Mouse (Mus musculus) CH12.LX (cell line): ENCODE data around the gene Shisa8. TPM values are rescaled to one million over a fixed set of nuclear protein-coding genes. Genes with fewer than 3 reads are reported as not detected.

Experiments
- DNase-seq: peaks from one replicate; pipeline ENCODE4 v3.0.0-alpha.2; 2013; ENCODE audit errors: extremely low read depth
- H3K27ac ChIP-seq: 2 replicates; pipeline ENCODE4 v1.5.1; 2012; ENCODE audit warnings: low read depth, mild to moderate bottlenecking, control low read depth, moderate library complexity; ENCODE audit not compliant: insufficient read depth
- H3K27me3 ChIP-seq: replicated peaks from 2 replicates; pipeline ENCODE3; 2012; ENCODE audit warnings: inconsistent platforms
- H3K36me3 ChIP-seq, 2 experiments: replicated peaks in 1 of 2; 2 replicates each; pipeline versions ENCODE3 to v1.6.1; 2012; ENCODE audit warnings: inconsistent platforms in 1 of 2, low read length in 1 of 2, mild to moderate bottlenecking in 1 of 2, mixed read lengths in 1 of 2, moderate library complexity in 1 of 2; ENCODE audit not compliant: control insufficient read depth in 1 of 2, insufficient read depth in 1 of 2
- H3K4me1 ChIP-seq, 2 experiments: 2 replicates each; pipeline ENCODE4 v1.6.1; 2012; ENCODE audit warnings: inconsistent platforms in 1 of 2, moderate library complexity in 1 of 2; ENCODE audit not compliant: insufficient read depth in 2 of 2, control insufficient read depth in 1 of 2
- H3K4me2 ChIP-seq: 2 replicates; pipeline ENCODE4 v1.6.1; 2012; ENCODE audit warnings: low read depth, mild to moderate bottlenecking, control low read depth; ENCODE audit not compliant: poor library complexity, insufficient read depth, severe bottlenecking
- H3K4me3 ChIP-seq, 3 experiments: fragments of 150-350 bp in 1 of 3; sonication (generic) in 1 of 3; replicated peaks in 1 of 3; 2 replicates each; pipeline versions ENCODE3 to v1.5.1; 2011 to 2012; ENCODE audit warnings: low read depth in 2 of 3, low read length in 2 of 3, mild to moderate bottlenecking in 2 of 3, moderate library complexity in 2 of 3, control low read depth in 1 of 3, improper control_type of control experiment in 1 of 3, inconsistent platforms in 1 of 3, mixed read lengths in 1 of 3; ENCODE audit not compliant: poor library complexity in 1 of 3
- H3K79me2 ChIP-seq: replicated peaks from 2 replicates; pipeline ENCODE4 v1.6.1; 2012; ENCODE audit warnings: mild to moderate bottlenecking, moderate library complexity; ENCODE audit not compliant: control insufficient read depth, poor library complexity, insufficient read depth, severe bottlenecking; ENCODE audit errors: extremely low read depth
- H3K9ac ChIP-seq: 2 replicates; pipeline ENCODE4 v1.6.1; 2012; ENCODE audit warnings: low read depth, mild to moderate bottlenecking, control low read depth, moderate library complexity; ENCODE audit not compliant: insufficient read depth
- H3K9me3 ChIP-seq: replicated peaks from 2 replicates; pipeline ENCODE3; 2012; ENCODE audit warnings: low read length, inconsistent platforms, mixed read lengths
- BHLHE40 ChIP-seq: IDR thresholded peaks from 2 replicates; pipeline ENCODE4 v1.6.1; 2011; ENCODE audit warnings: mild to moderate bottlenecking, low read depth, low read length, improper control_type of control experiment
- CHD1 ChIP-seq: IDR thresholded peaks from 2 replicates; pipeline ENCODE4 v1.6.1; 2012; ENCODE audit warnings: low read depth, low read length, improper control_type of control experiment, inconsistent platforms
- ETS1 ChIP-seq: conservative IDR thresholded peaks from 2 replicates; pipeline ENCODE4 v1.6.1; 2012; ENCODE audit warnings: low read depth, mild to moderate bottlenecking, inconsistent platforms, low read length, improper control_type of control experiment, moderate library complexity
- HCFC1 ChIP-seq: IDR thresholded peaks from 2 replicates; pipeline ENCODE4 v1.6.1; 2012; ENCODE audit warnings: low read depth, mild to moderate bottlenecking, inconsistent platforms, low read length, improper control_type of control experiment
- JUN ChIP-seq: IDR thresholded peaks from 2 replicates; pipeline ENCODE4 v1.6.1; 2011; ENCODE audit warnings: low read depth, mild to moderate bottlenecking, low read length, improper control_type of control experiment, moderate library complexity; ENCODE audit not compliant: insufficient read depth
- JUND ChIP-seq: conservative IDR thresholded peaks from 2 replicates; pipeline ENCODE4 v1.6.1; 2011; ENCODE audit warnings: low read depth, low read length, improper control_type of control experiment
- MEF2A ChIP-seq: IDR thresholded peaks from 2 replicates; pipeline ENCODE4 v1.6.1; 2014; ENCODE audit warnings: low read depth, mild to moderate bottlenecking, inconsistent platforms, low read length, improper control_type of control experiment, borderline replicate concordance
- MYC ChIP-seq: IDR thresholded peaks from 2 replicates; pipeline ENCODE4 v1.6.1; 2011; ENCODE audit warnings: low read depth, mild to moderate bottlenecking, improper control_type of control experiment, low read length
- NELFE ChIP-seq: IDR thresholded peaks from 2 replicates; pipeline ENCODE4 v1.6.1; 2011; ENCODE audit warnings: low read depth, low read length, improper control_type of control experiment
- NRF1 ChIP-seq: IDR thresholded peaks from 2 replicates; pipeline ENCODE4 v1.6.1; 2014; ENCODE audit warnings: low read depth, mild to moderate bottlenecking, inconsistent platforms, low read length, improper control_type of control experiment, moderate library complexity
- PAX5 ChIP-seq: IDR thresholded peaks from 2 replicates; pipeline ENCODE4 v1.6.1; 2012; ENCODE audit warnings: low read length, inconsistent platforms, mixed read lengths
- RAD21 ChIP-seq: IDR thresholded peaks from 2 replicates; pipeline ENCODE4 v1.6.1; 2011; ENCODE audit warnings: low read depth, mild to moderate bottlenecking, low read length, improper control_type of control experiment, moderate library complexity
- SMC3 ChIP-seq: IDR thresholded peaks from 2 replicates; pipeline ENCODE4 v1.6.1; 2011; ENCODE audit warnings: low read depth, low read length, improper control_type of control experiment
- TBP ChIP-seq: conservative IDR thresholded peaks from 2 replicates; pipeline ENCODE4 v1.6.1; 2011; ENCODE audit warnings: low read depth, low read length, improper control_type of control experiment
- USF1 ChIP-seq: IDR thresholded peaks from 2 replicates; pipeline ENCODE4 v1.6.1; 2014; ENCODE audit warnings: low read depth, mild to moderate bottlenecking, inconsistent platforms, low read length, improper control_type of control experiment
- ZC3H11A ChIP-seq: IDR thresholded peaks from 2 replicates; pipeline ENCODE4 v1.6.1; 2012; ENCODE audit warnings: low read depth, mild to moderate bottlenecking, inconsistent platforms, low read length, improper control_type of control experiment
- dilution Hi-C: fragments of 300-500 bp; cut with MboI; formaldehyde crosslinking; loops from 2 replicates; pipeline ENCODE4 v1.14.3; 2020; ENCODE audit warnings: low sequenced_read_pairs; ENCODE audit not compliant: extremely low pct_unique_long_range_greater_than_20kb, extremely low pct_ligation_motif_present
- in situ Hi-C: fragments of 300-500 bp; cut with MboI; formaldehyde crosslinking; loops from 3 replicates; pipeline ENCODE4 v1.14.3; 2019; ENCODE audit warnings: low sequenced_read_pairs, low pct_ligation_motif_present, low pct_unique_long_range_greater_than_20kb, mixed read lengths
- polyA plus RNA-seq: library from polyadenylated mRNA; unstranded; fragments of >175 nt; gene quantifications from 2 replicates; pipeline ENCODE4 v1.2.1, GENCODE M21; 2012; ENCODE audit warnings: low read depth; ENCODE audit not compliant: insufficient read length
- total RNA-seq, 2 experiments: library from RNA; depleted of rRNA; stranded (reverse); fragments of 300-350 nt in 1 of 2; fragments of >200 nt in 1 of 2; gene quantifications; 2 replicates each; pipeline ENCODE4 v1.2.3; 2012 to 2014

The Shisa8 gene
- total and polyA plus RNA-seq, 3 experiments: 83.4 to 159 (median 103) TPM

DNA sequence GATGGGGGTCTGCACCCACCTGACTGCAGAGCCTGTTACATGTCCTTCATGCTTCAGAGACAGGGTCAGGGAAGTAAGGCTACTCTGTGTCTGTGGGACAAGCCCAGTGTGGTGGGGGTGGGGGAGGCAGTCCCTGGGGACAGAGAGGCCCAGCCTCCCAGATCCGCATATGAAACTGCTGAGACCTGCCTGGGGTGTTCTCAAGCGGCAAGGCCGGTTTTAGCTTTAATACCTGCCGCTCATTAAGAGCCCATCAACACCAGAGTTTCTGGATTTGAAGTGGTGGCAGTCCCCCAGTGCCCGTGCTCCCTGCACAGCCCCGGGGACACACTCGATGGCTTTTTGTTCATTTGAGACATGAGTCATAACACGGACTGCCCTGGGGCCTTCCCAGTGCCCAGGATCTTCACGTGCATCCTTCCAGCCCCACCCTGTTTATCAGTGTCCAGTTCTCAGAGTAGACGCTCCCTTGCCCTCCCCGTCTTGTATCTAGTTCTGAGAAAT lies 17.0 kb upstream of the Shisa8 start (continued):
- no peak for TF ChIP-seq CHD1
- TF ChIP-seq JUN: peak; percentile 6; the same call in 1 of the 2 replicates
- TF ChIP-seq HCFC1: no peak
- 0 out of 2 replicates have a peak, but pooled peaks have one; percentile 14 for TF ChIP-seq TBP
- TF ChIP-seq BHLHE40: peak; percentile 99
- TF ChIP-seq ZC3H11A: no peak
- TF ChIP-seq MYC: peak; percentile 68; the same call in 1 of the 2 replicates
- no peak for TF ChIP-seq RAD21
- TF ChIP-seq JUND: no peak
- no peak for TF ChIP-seq USF1
- TF ChIP-seq MEF2A: peak; percentile 79
- no peak; the same call in 1 of the 2 replicates for TF ChIP-seq SMC3
- TF ChIP-seq PAX5: no peak
- TF ChIP-seq ETS1: peak; percentile 85
- TF ChIP-seq, all 38 proteins: peak for 15

- peaks cover 18% of the 10 kb centered on the region for H3K79me2 ChIP-seq
- H3K9me3 ChIP-seq: no peaks in the 10 kb centered on the region
- in situ Hi-C loops (no loop called here), dilution Hi-C loops (no loop called here)
- H3K9ac ChIP-seq: no peak overlapping the region
- peaks cover 32 to 73% of the 10 kb centered on the region in 2 experiments for H3K4me1 ChIP-seq
- peaks cover 5 to 10% of the 10 kb centered on the region in 2 experiments for H3K36me3 ChIP-seq
- no peak overlapping the region for H3K4me2 ChIP-seq
- H3K27ac ChIP-seq: no peak overlapping the region; the same call in 1 of the 2 replicates
- H3K4me3 ChIP-seq: peak overlapping the region in 1 of 3 experiments; percentile 12
- no peaks in the 10 kb centered on the region for H3K27me3 ChIP-seq
- TF ChIP-seq NRF1: no peak
- no peak for DNase-seq
These were observed 13.2 kb upstream of the Shisa8 start for GRCm38 (mm10) chr15:82225769-82226168.

DNA sequence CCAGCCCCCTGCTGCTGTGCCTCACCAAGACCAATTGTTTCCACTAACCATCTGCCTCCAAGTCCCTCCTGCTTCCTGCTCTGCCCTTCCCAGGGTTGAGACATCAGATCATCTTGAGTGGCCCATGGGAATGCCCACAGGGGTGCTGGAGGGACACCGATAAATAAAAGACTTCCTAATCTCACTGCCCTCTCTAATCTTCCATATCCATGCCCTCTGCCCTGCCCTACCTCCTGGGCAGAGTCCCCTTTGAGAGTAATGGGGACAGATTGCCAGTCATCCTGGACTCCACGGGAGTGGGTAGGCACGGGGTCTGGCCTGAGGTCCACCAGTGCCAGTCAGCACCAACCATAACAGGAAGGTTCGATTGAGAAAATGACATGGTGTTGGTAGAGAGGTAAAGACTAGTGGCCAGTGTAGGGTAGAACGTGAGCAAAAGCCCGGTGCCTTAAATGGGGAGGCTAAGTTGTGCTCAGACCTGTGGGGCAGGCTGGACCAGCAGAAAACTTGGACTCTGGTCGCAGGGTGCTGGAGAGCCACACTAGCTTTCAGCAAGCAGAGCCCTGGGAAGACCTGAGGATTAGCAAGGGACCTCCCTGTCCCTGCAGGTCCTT lies 12.1 kb upstream of the Shisa8 start:
- H3K36me3 ChIP-seq: peaks cover 5 to 10% of the 10 kb centered on the region in 2 experiments
- H3K79me2 ChIP-seq: peaks cover 18% of the 10 kb centered on the region
- DNase-seq: no peak
- peaks cover 27 to 71% of the 10 kb centered on the region in 2 experiments for H3K4me1 ChIP-seq
- H3K9ac ChIP-seq: no peak overlapping the region; the same call in 1 of the 2 replicates
- H3K27me3 ChIP-seq: no peaks in the 10 kb centered on the region
- H3K4me3 ChIP-seq: peak overlapping the region; percentile 72 to 89 (median 86)
- dilution Hi-C loops: no loop called here
- H3K4me2 ChIP-seq: peak overlapping the region; percentile 42; the same call in 1 of the 2 replicates
- TF ChIP-seq BHLHE40 (peak; percentile 29; the same call in 1 of the 2 replicates), RAD21 (no peak), NELFE (no peak)
- H3K9me3 ChIP-seq: no peaks in the 10 kb centered on the region
- peak overlapping the region; percentile 87 for H3K27ac ChIP-seq
- in situ Hi-C loops: no loop called here
